ENCODE assay signal across 18 mouse cellular contexts in genomic region chr4:137020065-137020464, GRCm38 (mm10). TPM values are rescaled to one million over a fixed set of nuclear protein-coding genes. Genes with fewer than 3 reads are reported as not detected.
DNase-seq lines count a peak whose midpoint lies in the region; ATAC-seq and TF ChIP-seq lines count a peak whose summit lies in the region.
"Had no signal": no experiment of that assay in that cellular context is flagged by ENCODE, and none has a peak within 500 bp of the region (broad histone marks: within the 10 kb centered on the region; RNA-seq: fewer than 3 reads in every experiment).

No protein-coding gene starts in this region.

- no peak for TF ChIP-seq EP300 in stomach, postnatal 0 days (optimal IDR thresholded peaks at IDR 0.05)

- H3K9ac ChIP-seq in forebrain, embryonic 14.5 days (ENCODE audit: low read length) = 0 out of 2 replicates have a peak overlapping the region, but pooled peaks have one; percentile 8
- H3K9ac ChIP-seq in forebrain, embryonic 13.5 days = no peak overlapping the region
- no peak overlapping the region for H3K9ac ChIP-seq in midbrain, embryonic 13.5 days (replicated peaks)
- H3K9ac ChIP-seq in midbrain, postnatal 0 days (replicated peaks; ENCODE audit: low read length, poor library complexity, severe bottlenecking) = no peak overlapping the region
- H3K9ac ChIP-seq in stomach, postnatal 0 days (ENCODE audit: low read length) = 0 out of 2 replicates have a peak overlapping the region, but pooled peaks have one; percentile 13
- no peak overlapping the region for H3K9ac ChIP-seq in intestine, embryonic 15.5 days
- H3K9ac ChIP-seq: heart, embryonic 13.5 days; hindbrain, embryonic 15.5 days had no signal

- no peak overlapping the region for H3K4me3 ChIP-seq in forebrain, embryonic 14.5 days (ENCODE audit: low read depth, low read length)
- H3K4me3 ChIP-seq in forebrain, embryonic 13.5 days = no peak overlapping the region
- no peak overlapping the region for H3K4me3 ChIP-seq in midbrain, embryonic 13.5 days (replicated peaks)
- H3K4me3 ChIP-seq in midbrain, postnatal 0 days (ENCODE audit: low read depth, low read length) = no peak overlapping the region
- H3K4me3 ChIP-seq in stomach, postnatal 0 days (ENCODE audit: low read depth, low read length) = no peak overlapping the region
- no peak overlapping the region for H3K4me3 ChIP-seq in intestine, embryonic 15.5 days (replicated peaks)
- H3K4me3 ChIP-seq: embryonic facial prominence, embryonic 10.5 days; gastrocnemius, adult 2 months; heart, embryonic 13.5 days; hindbrain, embryonic 15.5 days had no signal

- no peak for DNase-seq in forebrain, embryonic 14.5 days (ENCODE audit: low spot score)
- no peak for DNase-seq in midbrain, postnatal 0 days (ENCODE audit: low spot score)
- DNase-seq in fat pad, adult 2 months (ENCODE audit: extremely low read depth, low read depth, low spot score) = peak; percentile 69
- no peak for DNase-seq in stomach, postnatal 0 days (ENCODE audit: low spot score)
- DNase-seq: adrenal gland, postnatal 14 days; cerebellum, adult 18-20 months; cerebellum, postnatal 10 days; gastrocnemius, adult 2 months; gastrocnemius, postnatal 25 days; heart, adult 11 months; heart, postnatal 36 days had no signal

- TF ChIP-seq CTCF in midbrain, postnatal 0 days (IDR thresholded peaks at IDR 0.05) = no peak
- TF ChIP-seq CTCF in stomach, postnatal 0 days (IDR thresholded peaks at IDR 0.05; ENCODE audit: low read depth) = no peak

- H3K36me3 ChIP-seq in forebrain, embryonic 14.5 days (ENCODE audit: control insufficient read depth, insufficient read depth, low read length) = 0 out of 2 replicates have a peak, but pooled peaks cover 2% of the 10 kb centered on the region
- peaks cover 26% of the 10 kb centered on the region for H3K36me3 ChIP-seq in forebrain, embryonic 13.5 days (ENCODE audit: poor library complexity, severe bottlenecking)
- peaks cover 8% of the 10 kb centered on the region for H3K36me3 ChIP-seq in midbrain, embryonic 13.5 days
- peaks cover 5% of the 10 kb centered on the region; the same call in 1 of the 2 replicates for H3K36me3 ChIP-seq in midbrain, postnatal 0 days (ENCODE audit: insufficient read depth, low read length)
- H3K36me3 ChIP-seq in stomach, postnatal 0 days (ENCODE audit: control insufficient read depth, insufficient read depth, low read length) = no peaks in the 10 kb centered on the region; the same call in 1 of the 2 replicates
- H3K36me3 ChIP-seq in intestine, embryonic 15.5 days = 0 out of 2 replicates have a peak, but pooled peaks cover 3% of the 10 kb centered on the region
- H3K36me3 ChIP-seq: hindbrain, embryonic 15.5 days had no signal

- H3K9me3 ChIP-seq in forebrain, embryonic 14.5 days (replicated peaks; ENCODE audit: control insufficient read depth, low read length) = no peaks in the 10 kb centered on the region
- H3K9me3 ChIP-seq in forebrain, embryonic 13.5 days (replicated peaks) = no peaks in the 10 kb centered on the region
- no peaks in the 10 kb centered on the region for H3K9me3 ChIP-seq in midbrain, embryonic 13.5 days
- no peaks in the 10 kb centered on the region for H3K9me3 ChIP-seq in midbrain, postnatal 0 days (ENCODE audit: low read length)
- no peaks in the 10 kb centered on the region for H3K9me3 ChIP-seq in stomach, postnatal 0 days (ENCODE audit: control insufficient read depth, low read length)
- no peaks in the 10 kb centered on the region for H3K9me3 ChIP-seq in intestine, embryonic 15.5 days
- H3K9me3 ChIP-seq: embryonic facial prominence, embryonic 10.5 days; G1E; heart, embryonic 13.5 days; hindbrain, embryonic 15.5 days had no signal

- H3K27ac ChIP-seq in forebrain, embryonic 14.5 days (ENCODE audit: low read depth, low read length) = no peak overlapping the region
- no peak overlapping the region for H3K27ac ChIP-seq in forebrain, embryonic 13.5 days
- H3K27ac ChIP-seq in midbrain, embryonic 13.5 days = peak overlapping the region; percentile 19; the same call in 1 of the 2 replicates
- no peak overlapping the region for H3K27ac ChIP-seq in midbrain, postnatal 0 days (ENCODE audit: low read depth, low read length)
- H3K27ac ChIP-seq in stomach, postnatal 0 days (replicated peaks) = no peak overlapping the region
- H3K27ac ChIP-seq in intestine, embryonic 15.5 days = no peak overlapping the region
- H3K27ac ChIP-seq: embryonic facial prominence, embryonic 10.5 days; gastrocnemius, adult 2 months; heart, embryonic 13.5 days; hindbrain, embryonic 15.5 days had no signal

- 0 out of 2 replicates have a peak, but pooled peaks cover 3% of the 10 kb centered on the region for H3K4me1 ChIP-seq in forebrain, embryonic 14.5 days (ENCODE audit: control insufficient read depth, insufficient read depth, low read length)
- H3K4me1 ChIP-seq in forebrain, embryonic 13.5 days = peaks cover 12% of the 10 kb centered on the region
- peaks cover 38% of the 10 kb centered on the region for H3K4me1 ChIP-seq in midbrain, embryonic 13.5 days (replicated peaks)
- H3K4me1 ChIP-seq in midbrain, postnatal 0 days (ENCODE audit: insufficient read depth, low read length) = 0 out of 2 replicates have a peak, but pooled peaks cover 2% of the 10 kb centered on the region
- H3K4me1 ChIP-seq in stomach, postnatal 0 days (replicated peaks; ENCODE audit: control insufficient read depth, insufficient read depth) = no peaks in the 10 kb centered on the region
- no peaks in the 10 kb centered on the region for H3K4me1 ChIP-seq in intestine, embryonic 15.5 days (replicated peaks)

- H3K4me2 ChIP-seq in forebrain, embryonic 14.5 days (ENCODE audit: low read length) = no peak overlapping the region
- no peak overlapping the region for H3K4me2 ChIP-seq in forebrain, embryonic 13.5 days
- no peak overlapping the region for H3K4me2 ChIP-seq in midbrain, embryonic 13.5 days (replicated peaks)
- H3K4me2 ChIP-seq in midbrain, postnatal 0 days (ENCODE audit: low read depth, low read length, poor library complexity, severe bottlenecking) = no peak overlapping the region
- H3K4me2 ChIP-seq in stomach, postnatal 0 days (replicated peaks; ENCODE audit: low read depth) = no peak overlapping the region
- no peak overlapping the region for H3K4me2 ChIP-seq in intestine, embryonic 15.5 days (replicated peaks)
- H3K4me2 ChIP-seq: heart, embryonic 13.5 days; hindbrain, embryonic 15.5 days had no signal

- 23% methylated on average over 3 of the region's 3 CpGs for WGBS in forebrain, embryonic 14.5 days
- WGBS in forebrain, embryonic 13.5 days = 23% methylated on average over 3 of the region's 3 CpGs
- 34% methylated on average over 3 of the region's 3 CpGs for WGBS in midbrain, embryonic 13.5 days
- 43% methylated on average over 3 of the region's 3 CpGs for WGBS in midbrain, postnatal 0 days
- 60% methylated on average over 3 of the region's 3 CpGs for WGBS in stomach, postnatal 0 days
- WGBS in intestine, embryonic 15.5 days = 73% methylated on average over 3 of the region's 3 CpGs

- no peak for ATAC-seq in forebrain, embryonic 14.5 days
- ATAC-seq in forebrain, embryonic 13.5 days = no peak
- no peak for ATAC-seq in midbrain, embryonic 13.5 days
- ATAC-seq in midbrain, postnatal 0 days (ENCODE audit: low FRiP score) = no peak
- no peak for ATAC-seq in stomach, postnatal 0 days (ENCODE audit: low FRiP score, low TSS enrichment)
- no peak for ATAC-seq in intestine, embryonic 15.5 days

- no peaks in the 10 kb centered on the region for H3K27me3 ChIP-seq in forebrain, embryonic 14.5 days (replicated peaks; ENCODE audit: control insufficient read depth, insufficient read depth, low read length)
- no peaks in the 10 kb centered on the region for H3K27me3 ChIP-seq in forebrain, embryonic 13.5 days
- 0 out of 2 replicates have a peak, but pooled peaks cover 6% of the 10 kb centered on the region for H3K27me3 ChIP-seq in midbrain, embryonic 13.5 days
- no peaks in the 10 kb centered on the region for H3K27me3 ChIP-seq in midbrain, postnatal 0 days (ENCODE audit: insufficient read depth, low read length)
- no peaks in the 10 kb centered on the region for H3K27me3 ChIP-seq in stomach, postnatal 0 days (ENCODE audit: control insufficient read depth, insufficient read depth, low read length)
- H3K27me3 ChIP-seq in intestine, embryonic 15.5 days (replicated peaks) = no peaks in the 10 kb centered on the region
- H3K27me3 ChIP-seq: heart, embryonic 13.5 days; hindbrain, embryonic 15.5 days had no signal

RNA-seq across cellular contexts. Expression of gene Zbtb40, which starts 28.5 kb away (rescaled TPM):
- 2.8 and 4.4 TPM in 2 replicates for polyA plus RNA-seq in forebrain, embryonic 14.5 days (2014; fragmentation: Nextera tagmentation; extraction: Ambion mirVana)
- polyA plus RNA-seq in forebrain, embryonic 13.5 days (2015; fragmentation: Nextera tagmentation; extraction: Ambion mirVana) = 4.8 and 5.0 TPM in 2 replicates
- polyA plus RNA-seq in midbrain, embryonic 13.5 days (2015; fragmentation: Nextera tagmentation; extraction: Ambion mirVana) = 4.2 and 5.3 TPM in 2 replicates
- 7.5 and 8.4 TPM in 2 replicates for total RNA-seq in midbrain, postnatal 0 days (2014; rRNA removed)
- polyA plus RNA-seq in midbrain, postnatal 0 days (2015; fragmentation: Nextera tagmentation; extraction: Ambion mirVana) = 0.99 and 1.2 TPM in 2 replicates
- 0.86 and 0.87 TPM in 2 replicates for polyA plus RNA-seq in stomach, postnatal 0 days (2015; fragmentation: Nextera tagmentation; extraction: Ambion mirVana)
- polyA plus RNA-seq in intestine, embryonic 15.5 days (2015; fragmentation: Nextera tagmentation; extraction: Ambion mirVana) = 2.9 and 3.9 TPM in 2 replicates

Comparison
In these comparisons a context has a peak if more than half of its experiments do, and no peak if none do; other contexts are left out.
1. H3K9ac ChIP-seq: peak in forebrain, embryonic 14.5 days (single experiment) and stomach, postnatal 0 days (single experiment); none in forebrain, embryonic 13.5 days (single experiment), midbrain, embryonic 13.5 days (single experiment), midbrain, postnatal 0 days (single experiment) and intestine, embryonic 15.5 days (single experiment).